Mouse (Mus musculus) heart, embryonic 13.5 days (tissue): ENCODE measurements around the gene Slc9a3r1. TPM values are rescaled to one million over a fixed set of nuclear protein-coding genes. Genes with fewer than 3 reads are reported as not detected.

Experiments used
- ATAC-seq: fragments of 200-750 bp; cut with Nextera tagmentation; 2 replicates; pipeline ENCODE4 v1.8.0; 2017; ENCODE audit warnings: moderate TSS enrichment; ENCODE audit not compliant: insufficient number of reproducible peaks, low FRiP score, low TSS enrichment; ENCODE audit errors: extremely low read depth
- H3K27ac ChIP-seq: fragments of 300-500 bp; sonication (generic); replicated peaks from 2 replicates; pipeline ENCODE4 v1.5.1; 2015; ENCODE audit warnings: moderate library complexity, mild to moderate bottlenecking, inconsistent platforms
- H3K27me3 ChIP-seq: fragments of 300-500 bp; sonication (generic); replicated peaks from 2 replicates; pipeline ENCODE4 v1.6.1; 2015; ENCODE audit warnings: mild to moderate bottlenecking, inconsistent platforms
- H3K36me3 ChIP-seq: fragments of 300-500 bp; sonication (generic); 2 replicates; pipeline ENCODE4 v1.6.1; 2015; ENCODE audit warnings: mild to moderate bottlenecking, inconsistent platforms
- H3K4me1 ChIP-seq: fragments of 300-500 bp; sonication (generic); 2 replicates; pipeline ENCODE4 v1.6.1; 2015; ENCODE audit warnings: inconsistent platforms
- H3K4me2 ChIP-seq: fragments of 300-500 bp; sonication (generic); 2 replicates; pipeline ENCODE4 v1.6.1; 2015; ENCODE audit warnings: inconsistent platforms, mild to moderate bottlenecking, moderate library complexity
- H3K4me3 ChIP-seq: fragments of 300-500 bp; sonication (generic); 2 replicates; pipeline ENCODE4 v1.5.1; 2015; ENCODE audit warnings: moderate library complexity, mild to moderate bottlenecking, inconsistent platforms
- H3K9ac ChIP-seq: fragments of 300-500 bp; sonication (generic); 2 replicates; pipeline ENCODE4 v1.6.1; 2015; ENCODE audit warnings: inconsistent platforms, mild to moderate bottlenecking, moderate library complexity
- H3K9me3 ChIP-seq: fragments of 300-500 bp; sonication (generic); 2 replicates; pipeline ENCODE4 v1.6.1; 2016; ENCODE audit warnings: inconsistent platforms
- WGBS: fragments of 180-500 bp; shearing (Covaris S2); methylation state at CpG from one replicate; pipeline ENCODE4 v1.1.7; 2015; ENCODE audit warnings: mixed read lengths; 5-methylcytosine and 5-hydroxymethylcytosine counted together
- polyA plus RNA-seq: library from polyadenylated mRNA; unstranded; fragments of >200 nt; fragmentation: Nextera tagmentation; extraction: Ambion mirVana; gene quantifications from 2 replicates; pipeline ENCODE4 v1.2.1, GENCODE M21; 2015

Slc9a3r1 gene
- polyA plus RNA-seq, 1 experiment from 2014 or later = 23.1 TPM

DNA sequence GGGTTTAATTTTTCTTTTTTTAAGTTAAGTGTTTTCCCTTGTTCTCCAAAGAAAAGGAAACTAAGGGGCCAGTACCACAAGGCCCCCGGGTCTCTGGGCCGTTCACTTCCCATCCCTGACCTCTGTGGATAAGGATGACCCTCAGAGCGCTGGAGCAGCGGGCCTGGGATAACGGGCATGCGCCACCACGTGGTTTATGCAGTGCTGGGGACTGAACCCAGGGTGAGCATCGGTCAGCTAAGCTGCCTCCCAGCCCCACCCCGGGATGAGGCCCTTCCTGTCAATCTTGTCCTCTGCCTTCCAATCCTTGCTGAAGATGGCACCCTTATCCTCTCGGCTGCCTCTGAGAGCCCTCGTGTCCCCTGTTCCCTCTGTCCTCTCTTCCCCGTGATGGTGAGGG is 64.5 kb downstream of the Slc9a3r1 start:
- H3K4me1 ChIP-seq = peaks cover 88% of the 10 kb centered on the region
- no peak overlapping the region for H3K4me2 ChIP-seq
- no peak overlapping the region for H3K4me3 ChIP-seq
- no peaks in the 10 kb centered on the region for H3K9me3 ChIP-seq
- 29% methylated on average over 12 of the region's 12 CpGs for WGBS
- no peak overlapping the region for H3K27ac ChIP-seq
- H3K9ac ChIP-seq = no peak overlapping the region; the same call in 1 of the 2 replicates
- no peaks in the 10 kb centered on the region for H3K36me3 ChIP-seq
- H3K27me3 ChIP-seq = peaks cover 30% of the 10 kb centered on the region; the same call in 1 of the 2 replicates
- no peak for ATAC-seq

DNA sequence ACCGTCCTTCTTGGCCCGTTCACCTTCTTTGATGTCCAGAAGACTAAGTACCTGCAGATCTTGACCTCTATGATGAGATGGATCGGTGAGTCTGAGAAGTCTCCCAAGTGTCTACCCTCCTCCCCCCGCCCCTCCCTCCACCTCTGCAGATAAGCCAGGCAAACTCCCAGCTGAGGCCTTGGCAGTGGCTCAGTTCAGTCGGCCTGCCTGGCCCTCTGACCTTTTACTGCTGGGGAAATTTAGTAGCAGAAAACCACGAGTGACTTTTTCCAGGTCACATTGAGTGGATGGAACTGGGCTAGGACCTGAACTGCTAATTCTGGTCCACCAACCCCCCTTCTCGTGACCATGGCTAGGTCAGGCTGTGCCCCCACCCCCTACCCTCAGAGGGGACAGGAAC is 65.3 kb downstream of the Slc9a3r1 start:
- Histone ChIP-seq H3K9me3 (no peaks in the 10 kb centered on the region), H3K27ac (no peak overlapping the region), H3K4me1 (peaks cover 80% of the 10 kb centered on the region), H3K36me3 (no peaks in the 10 kb centered on the region), H3K27me3 (peaks cover 36% of the 10 kb centered on the region), H3K4me2 (no peak overlapping the region), H3K9ac (no peak overlapping the region), H3K4me3 (no peak overlapping the region)
- no peak for ATAC-seq
- 47% methylated on average over 7 of the region's 7 CpGs for WGBS

DNA sequence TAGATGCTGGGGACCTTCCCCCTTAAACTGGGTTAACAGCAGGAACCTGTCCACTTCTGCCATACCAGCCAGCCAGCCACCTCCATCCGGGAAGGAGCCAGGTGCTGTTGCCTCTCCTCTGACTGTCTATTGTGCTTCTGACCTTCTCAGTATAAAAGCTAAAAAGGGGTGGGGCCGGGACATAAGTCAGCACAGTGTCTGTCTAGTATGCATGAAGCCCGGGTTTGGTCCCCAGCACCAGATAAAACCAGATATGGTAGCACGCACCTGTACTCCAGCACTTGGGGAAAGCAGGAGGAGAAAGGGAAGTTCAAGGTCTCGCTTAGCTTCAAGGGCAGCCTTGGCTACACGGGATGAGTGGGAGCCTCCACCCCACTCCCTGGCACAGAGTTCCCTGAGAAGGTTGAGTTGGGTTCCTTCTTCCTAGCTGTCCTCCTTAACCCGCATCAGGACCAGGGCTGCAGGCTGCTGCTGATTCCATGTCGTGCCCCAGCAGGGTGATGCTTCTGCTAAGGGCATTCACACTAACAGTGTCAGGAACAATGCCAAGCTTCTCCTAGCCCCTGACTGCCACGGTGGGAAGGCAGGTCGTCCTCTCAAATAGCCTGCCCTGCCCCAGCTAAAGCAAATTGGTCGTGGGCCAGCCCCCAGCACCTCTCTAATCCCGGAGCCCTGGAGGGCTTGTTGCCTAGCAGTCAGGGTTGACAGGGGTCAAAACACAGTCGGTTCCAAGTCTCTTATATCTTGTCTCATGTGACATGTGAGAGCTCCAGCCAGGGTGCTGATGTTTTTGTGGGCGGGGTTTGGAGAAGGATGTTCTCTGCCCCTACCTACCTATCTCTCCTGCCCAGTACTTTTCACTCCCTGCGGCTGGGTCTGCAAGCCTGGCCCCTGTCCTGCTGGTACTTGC is 66.1 kb downstream of the Slc9a3r1 start:
- ATAC-seq = peak; percentile 26; the same call in 1 of the 2 replicates
- Histone ChIP-seq H3K27ac (no peak overlapping the region; the same call in 1 of the 2 replicates), H3K9ac (peak overlapping the region; percentile 34; the same call in 1 of the 2 replicates), H3K9me3 (no peaks in the 10 kb centered on the region), H3K4me3 (no peak overlapping the region), H3K4me1 (peaks cover 76% of the 10 kb centered on the region), H3K36me3 (no peaks in the 10 kb centered on the region), H3K27me3 (peaks cover 40% of the 10 kb centered on the region), H3K4me2 (no peak overlapping the region)
- WGBS = 43% methylated on average over 15 of the region's 15 CpGs

Other genes with a start within 250 kb of the Slc9a3r1 start
- gene Cd300lb, start 229.0 kb upstream of the Slc9a3r1 start, polyA plus RNA-seq = 0.45 and 0.49 TPM in 2 replicates
- gene Cd300c, start 194.2 kb upstream of the Slc9a3r1 start, polyA plus RNA-seq = not detected in 2 replicates
- gene Cd300ld, start 173.4 kb upstream of the Slc9a3r1 start, polyA plus RNA-seq = 0.05 and 0.40 TPM in 2 replicates
- 1.6 and 1.9 TPM in 2 replicates for gene Cd300c2, start 161.5 kb upstream of the Slc9a3r1 start, polyA plus RNA-seq
- gene Cd300ld2, start 147.1 kb upstream of the Slc9a3r1 start, polyA plus RNA-seq = not detected in 2 replicates
- not detected in 2 replicates for gene Cd300ld4, start 136.3 kb upstream of the Slc9a3r1 start, polyA plus RNA-seq
- not detected in 2 replicates for gene Cd300ld5, start 125.6 kb upstream of the Slc9a3r1 start, polyA plus RNA-seq
- not detected in 2 replicates for gene Cd300ld3, start 114.9 kb upstream of the Slc9a3r1 start, polyA plus RNA-seq
- not detected in 2 replicates for gene Cd300e, start 101.2 kb upstream of the Slc9a3r1 start, polyA plus RNA-seq
- 1.2 and 1.7 TPM in 2 replicates for gene Rab37, start 71.9 kb upstream of the Slc9a3r1 start, polyA plus RNA-seq
- 0.37 and 0.38 TPM in 2 replicates for gene Cd300lf, start 29.3 kb upstream of the Slc9a3r1 start, polyA plus RNA-seq
- 7.1 and 7.7 TPM in 2 replicates for gene Tmem104, start 24.1 kb downstream of the Slc9a3r1 start, polyA plus RNA-seq
- gene Nat9, start 24.5 kb downstream of the Slc9a3r1 start, polyA plus RNA-seq = 13.8 and 19.0 TPM in 2 replicates
- 0.04 TPM in 1 of 2 replicates, not detected in the other for gene Grin2c, start 103.9 kb downstream of the Slc9a3r1 start, polyA plus RNA-seq
- 9.5 and 11.7 TPM in 2 replicates for gene Fdxr, start 113.7 kb downstream of the Slc9a3r1 start, polyA plus RNA-seq
- 0.71 and 0.74 TPM in 2 replicates for gene Fads6, start 134.3 kb downstream of the Slc9a3r1 start, polyA plus RNA-seq
- gene Otop2, start 143.8 kb downstream of the Slc9a3r1 start, polyA plus RNA-seq = not detected in 2 replicates
- 0.09 and 0.13 TPM in 2 replicates for gene Ush1g, start 158.7 kb downstream of the Slc9a3r1 start, polyA plus RNA-seq
- not detected in 2 replicates for gene Otop3, start 171.4 kb downstream of the Slc9a3r1 start, polyA plus RNA-seq
- 6.8 and 7.0 TPM in 2 replicates for gene Hid1, start 204.4 kb downstream of the Slc9a3r1 start, polyA plus RNA-seq
- gene Cdr2l, start 218.6 kb downstream of the Slc9a3r1 start, polyA plus RNA-seq = 6.7 and 7.4 TPM in 2 replicates
- gene Mrpl58, start 240.4 kb downstream of the Slc9a3r1 start, polyA plus RNA-seq = 173 and 184 TPM in 2 replicates